Mouse (Mus musculus) thymus, postnatal 0 days (tissue): Measurements from ENCODE around the gene Antxr1. TPM values are rescaled to one million over a fixed set of nuclear protein-coding genes. Genes with fewer than 3 reads are reported as not detected.
A peak's percentile ranks its signal among the peaks of the same experiment; 100 is the strongest.

Experiments used
- DNase-seq: peaks from one replicate; pipeline ENCODE4 v3.0.0-alpha.2; 2015; ENCODE audit warnings: low spot score
- polyA plus RNA-seq: library from polyadenylated mRNA; unstranded; fragments of >200 nt; fragmentation: Nextera tagmentation; extraction: Ambion mirVana; gene quantifications from 2 replicates; pipeline ENCODE4 v1.2.1, GENCODE M21; 2015

Gene Antxr1
- polyA plus RNA-seq, 1 experiment from 2014 or later: 0.61 TPM

DNA sequence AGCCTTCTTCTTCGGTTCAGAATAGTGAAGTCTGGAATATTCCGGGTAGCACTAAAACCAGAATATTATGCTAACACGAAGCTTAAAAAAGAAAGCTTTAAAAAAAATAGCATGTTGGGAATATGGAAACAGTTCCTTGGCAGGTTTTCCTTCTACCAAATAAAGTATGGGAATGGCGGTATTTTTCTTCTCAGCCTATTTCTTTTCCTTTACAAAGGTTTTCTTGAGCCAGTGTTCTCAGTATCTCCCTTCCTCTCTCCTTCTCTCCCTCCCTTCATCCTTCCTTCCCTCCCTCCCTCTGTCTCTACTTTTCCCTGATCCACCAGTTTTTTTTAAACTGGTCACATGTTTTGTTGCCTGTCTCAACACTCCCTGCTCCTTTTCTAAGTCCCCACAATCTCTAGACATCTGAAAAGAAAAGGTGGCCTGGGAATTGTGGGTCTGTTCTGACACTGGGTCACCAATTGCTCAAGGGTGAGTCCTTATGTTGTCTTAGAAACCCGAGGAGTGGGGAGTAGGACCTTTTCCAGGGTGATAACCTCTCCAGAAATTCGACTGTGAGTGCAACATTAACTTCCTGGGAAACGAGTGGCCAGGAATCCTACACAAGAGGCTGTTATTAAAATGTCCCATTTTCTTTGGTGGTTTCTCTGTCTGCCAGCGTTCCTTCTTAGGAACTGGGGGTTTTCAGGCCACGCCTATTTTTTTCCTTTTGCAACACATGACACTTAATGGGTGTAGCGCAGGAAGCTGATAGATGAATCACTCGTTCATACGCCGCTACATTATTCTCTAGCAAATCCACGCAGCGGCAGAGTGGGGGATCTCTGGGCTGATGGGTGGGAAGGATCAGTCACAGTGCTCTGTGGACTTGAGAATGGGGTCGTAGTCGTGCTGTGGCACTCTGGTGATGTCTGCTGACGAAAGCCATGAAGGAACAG, 42.4 kb downstream of the Antxr1 start:
- DNase-seq: no peak

DNA sequence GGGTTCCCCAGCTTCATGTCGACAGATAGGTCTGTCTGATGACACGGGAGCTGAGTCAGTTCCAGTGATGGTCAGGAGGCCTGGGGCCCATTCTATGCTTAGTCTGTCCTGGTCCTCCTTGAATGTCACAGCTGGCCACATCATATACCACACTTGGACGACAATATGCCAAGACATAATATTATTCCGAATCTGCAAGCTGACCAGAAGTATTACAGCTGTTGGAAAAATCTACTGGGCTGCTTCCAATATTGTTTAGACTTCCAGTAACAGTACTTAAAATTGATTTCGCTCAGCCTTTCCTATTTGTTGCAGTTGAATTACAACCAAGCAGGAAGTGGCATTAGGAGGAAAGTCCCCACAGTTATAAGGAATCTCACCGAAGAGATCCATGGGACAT, 48.4 kb downstream of the Antxr1 start:
- DNase-seq: no peak

DNA sequence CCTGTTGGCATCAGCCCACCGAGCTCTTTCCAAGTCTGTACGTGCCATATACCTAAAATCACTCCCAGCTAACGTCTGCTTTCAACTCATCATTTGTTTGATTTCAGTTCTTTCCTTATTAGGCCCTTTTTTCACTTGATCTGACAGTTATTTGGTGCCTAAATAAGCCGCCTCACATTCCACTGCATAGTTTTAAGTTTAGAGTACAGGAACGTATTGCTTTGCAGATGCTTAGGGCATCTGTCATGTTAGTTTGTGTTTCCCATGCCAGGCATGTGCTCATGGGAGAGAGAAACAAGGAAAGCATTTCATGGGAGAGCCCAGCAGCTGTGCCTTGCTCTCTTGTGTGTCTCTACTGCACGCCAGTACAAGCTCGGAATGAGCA, 50.3 kb downstream of the Antxr1 start:
- DNase-seq: no peak

DNA sequence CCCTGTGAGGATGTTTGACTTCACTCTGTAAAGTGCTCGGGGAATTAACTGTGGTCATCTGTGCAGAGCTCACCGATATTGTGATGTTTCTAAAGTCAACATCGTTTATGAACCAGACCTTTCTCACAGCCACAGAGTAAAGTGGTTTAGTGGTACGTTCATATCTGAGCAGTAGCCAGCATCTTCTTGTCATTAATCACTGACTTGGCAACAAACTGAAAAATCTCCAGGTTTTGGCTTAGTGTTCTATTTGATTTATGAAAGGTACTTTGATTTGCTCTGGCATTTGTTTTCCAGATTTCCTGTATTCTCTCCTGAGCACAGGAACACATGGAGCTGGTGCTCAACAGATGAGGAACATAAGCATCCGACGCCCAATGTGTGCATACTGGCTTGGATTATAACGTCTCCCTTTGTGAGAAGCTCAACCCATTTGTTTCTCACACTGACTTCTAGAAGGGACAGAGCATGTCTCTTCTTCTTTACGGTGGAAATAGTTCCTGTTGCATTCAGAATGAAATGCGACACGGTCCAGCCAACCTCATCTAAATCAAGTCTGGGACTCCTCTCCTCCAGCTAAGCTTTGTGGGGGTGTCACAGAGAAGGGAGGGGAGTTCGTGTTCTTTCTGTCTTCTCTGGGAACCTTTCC, 50.8 kb downstream of the Antxr1 start:
- DNase-seq: no peak

- no peak for DNase-seq
Observed at GRCm38 (mm10) chr6:87282346-87282781, 53.3 kb downstream of the Antxr1 start.

- peak; percentile 30 for DNase-seq
Observed at GRCm38 (mm10) chr6:87281771-87282170, 53.9 kb downstream of the Antxr1 start.

DNA sequence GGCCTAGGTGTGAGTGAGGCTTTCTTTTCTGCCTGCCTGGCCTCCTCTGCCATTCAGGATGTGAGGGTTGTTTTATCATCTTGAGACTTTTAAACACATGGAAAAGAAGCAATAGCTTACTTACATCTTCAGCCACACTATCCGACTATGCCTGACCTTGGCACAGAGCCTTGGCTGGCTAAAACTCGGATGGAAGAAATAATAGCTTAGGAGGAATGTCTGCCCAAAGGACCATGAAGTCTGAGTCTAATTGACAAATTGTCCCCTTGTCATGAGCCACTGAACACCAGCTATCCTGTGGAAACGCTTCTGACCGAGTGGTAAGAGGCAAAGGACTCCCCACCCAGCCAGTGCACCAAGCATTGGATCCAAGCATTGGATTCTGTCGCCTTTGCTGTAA, 57.5 kb downstream of the Antxr1 start:
- no peak for DNase-seq

GRCm38 (mm10) chr6:87277527-87277926, 58.1 kb downstream of the Antxr1 start:
- no peak for DNase-seq

DNA sequence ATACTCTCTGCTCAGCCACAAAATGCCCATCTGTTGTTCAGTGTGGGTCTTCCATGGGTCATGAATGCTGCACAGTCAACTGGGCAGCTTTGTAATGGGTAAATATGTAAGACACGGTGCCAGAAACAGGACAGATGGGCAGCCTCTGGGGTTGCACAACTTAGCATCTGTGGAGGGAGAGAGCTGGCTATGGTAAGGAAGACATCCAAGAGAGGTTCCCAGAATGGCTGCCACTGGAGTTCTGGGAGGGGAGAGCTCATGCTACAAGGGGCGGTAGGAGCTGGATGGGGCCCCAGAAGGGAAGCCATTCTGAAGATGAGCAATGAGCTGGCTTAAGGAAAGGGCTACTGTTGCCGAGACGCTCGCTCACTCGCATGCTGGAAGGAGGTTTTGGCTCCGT, 58.7 kb downstream of the Antxr1 start:
- DNase-seq: no peak

GRCm38 (mm10) chr6:87274779-87275178, 60.8 kb downstream of the Antxr1 start:
- peak; percentile 35 for DNase-seq

GRCm38 (mm10) chr6:87273791-87274190, 61.8 kb downstream of the Antxr1 start:
- DNase-seq: no peak

DNA sequence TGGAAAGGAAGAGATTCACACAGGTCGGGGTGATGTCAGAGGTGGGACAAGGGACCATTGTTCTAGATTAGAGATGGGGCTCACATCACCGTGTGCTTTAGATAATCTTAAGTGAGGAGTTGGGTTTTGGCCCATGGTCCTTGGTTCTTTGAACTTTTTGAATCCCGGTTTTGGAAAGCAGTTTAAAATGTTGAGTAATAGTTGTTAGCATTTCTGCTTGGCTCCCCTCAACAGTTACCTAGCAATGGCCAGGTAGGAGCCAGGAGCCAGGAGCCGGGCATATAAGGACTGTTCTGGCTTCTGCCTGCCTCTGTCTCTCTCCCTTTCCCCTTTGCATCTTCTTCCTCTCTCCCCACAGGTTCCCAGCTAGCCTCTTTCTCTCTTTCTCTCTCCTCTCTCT, 62.5 kb downstream of the Antxr1 start:
- no peak for DNase-seq

DNA sequence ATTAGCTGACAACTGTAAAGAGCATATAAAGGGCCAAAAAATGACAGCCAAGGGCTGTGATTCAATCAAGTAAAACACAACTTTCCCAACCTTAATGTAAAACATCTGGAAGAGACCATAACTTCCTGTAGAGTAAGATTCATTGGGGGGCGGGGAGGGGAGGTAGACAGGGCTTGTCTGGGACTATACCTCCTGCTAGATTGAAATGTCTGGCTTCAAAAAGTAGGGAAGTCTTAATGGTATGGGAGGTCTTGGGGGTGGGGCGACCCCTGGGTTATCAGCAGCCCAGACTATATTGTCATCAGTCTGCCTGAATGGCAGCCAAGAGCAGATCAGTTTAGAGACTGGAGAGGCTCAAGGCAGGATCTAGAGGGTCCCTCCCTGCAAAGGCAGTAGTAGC, 63.4 kb downstream of the Antxr1 start:
- no peak for DNase-seq

GRCm38 (mm10) chr6:87270452-87270851, 65.2 kb downstream of the Antxr1 start:
- no peak for DNase-seq

DNA sequence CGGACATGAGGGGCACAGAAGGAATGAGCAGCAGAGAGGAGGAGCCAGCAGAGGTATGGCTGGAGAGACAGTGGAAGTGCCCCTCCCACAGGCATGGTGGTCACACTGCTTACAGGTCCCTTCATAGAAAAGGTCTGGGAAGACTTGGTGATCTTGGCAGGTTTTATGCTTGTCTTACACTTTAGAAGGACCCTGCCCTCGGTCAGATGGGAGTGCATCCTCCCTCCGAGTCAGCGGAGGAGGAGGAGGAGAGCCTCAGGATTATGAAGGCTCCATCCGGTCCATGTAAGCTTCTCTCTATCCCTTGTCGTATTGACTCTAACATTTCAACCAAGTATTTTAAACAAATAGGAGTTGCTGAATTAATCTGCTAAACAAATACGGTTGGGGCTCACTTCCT, 65.7 kb downstream of the Antxr1 start:
- no peak for DNase-seq

DNA sequence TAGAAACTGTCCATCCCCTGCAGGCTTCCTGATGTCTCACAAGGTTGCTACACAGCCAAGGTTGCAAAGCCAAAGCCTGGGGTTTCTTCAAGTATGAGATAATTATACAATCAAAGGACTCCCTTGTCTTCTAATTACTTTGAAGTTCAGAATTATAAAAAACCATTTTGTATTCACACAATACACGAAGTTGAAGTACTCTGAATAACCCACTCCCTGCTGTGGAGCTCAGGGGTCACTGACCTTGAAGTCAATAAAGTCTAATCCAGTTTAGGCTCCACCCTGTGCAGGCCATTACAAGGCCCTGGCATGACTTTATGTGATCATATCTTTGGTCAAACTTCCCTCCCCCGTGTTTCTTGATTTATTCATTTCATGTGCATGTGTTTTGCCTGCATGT, 73.0 kb downstream of the Antxr1 start:
- DNase-seq: no peak

GRCm38 (mm10) chr6:87258976-87259375, 76.6 kb downstream of the Antxr1 start:
- no peak for DNase-seq

DNA sequence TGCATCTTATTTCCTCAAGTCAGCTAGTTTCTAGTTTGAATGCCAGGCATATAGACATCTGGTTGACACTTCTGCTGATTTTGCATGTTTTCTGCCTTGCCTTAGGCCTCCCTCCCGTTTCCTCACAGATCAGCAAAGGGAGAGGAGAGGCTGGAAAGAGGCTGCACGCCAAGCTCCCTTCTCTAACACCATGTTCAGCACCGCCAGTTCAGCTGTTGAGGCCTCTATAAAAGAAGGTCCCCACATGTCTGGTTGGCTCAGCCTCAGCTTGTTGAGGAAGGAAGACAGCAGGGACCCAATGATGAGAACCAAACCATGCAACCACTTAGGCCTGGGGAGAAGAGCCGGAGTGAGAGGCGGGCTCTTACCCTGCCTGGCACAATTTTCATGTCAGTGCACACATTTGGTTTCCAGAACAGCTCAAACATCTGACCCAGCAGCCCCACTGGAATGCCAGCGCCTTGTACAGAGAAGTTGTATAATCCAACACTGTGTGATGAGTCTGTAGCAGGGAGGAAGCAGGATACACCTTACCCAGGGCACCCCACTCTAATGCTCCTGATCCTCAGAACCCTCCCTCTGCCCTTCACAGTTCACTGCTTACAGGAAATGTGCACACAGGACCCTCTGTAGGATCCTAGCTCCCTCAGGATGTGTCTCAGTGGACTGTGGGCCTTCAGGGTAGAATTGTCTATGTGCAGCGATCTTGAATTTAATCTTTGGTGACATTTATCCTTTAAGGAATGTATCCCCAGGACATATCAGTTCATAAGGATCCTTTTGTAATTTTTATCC, 77.4 kb downstream of the Antxr1 start:
- no peak for DNase-seq

DNA sequence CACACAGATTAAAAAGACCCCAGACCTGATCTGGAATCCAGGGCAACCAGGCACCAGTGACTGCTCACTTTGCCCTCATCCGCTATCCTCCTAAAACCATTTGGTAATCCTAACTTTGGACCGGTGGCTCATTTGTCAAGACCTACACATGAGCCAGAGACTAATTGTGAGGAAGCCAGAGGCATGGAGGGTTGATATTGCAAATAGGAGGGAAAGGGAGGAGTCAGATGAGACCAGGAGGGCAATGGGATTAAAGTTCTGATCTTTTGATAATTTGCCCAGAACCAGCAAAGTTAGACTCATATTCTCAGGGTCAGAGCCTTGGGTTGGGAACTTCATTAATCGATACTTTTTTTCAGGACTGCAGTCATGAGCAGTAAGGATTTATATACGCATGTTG, 78.2 kb downstream of the Antxr1 start:
- no peak for DNase-seq

DNA sequence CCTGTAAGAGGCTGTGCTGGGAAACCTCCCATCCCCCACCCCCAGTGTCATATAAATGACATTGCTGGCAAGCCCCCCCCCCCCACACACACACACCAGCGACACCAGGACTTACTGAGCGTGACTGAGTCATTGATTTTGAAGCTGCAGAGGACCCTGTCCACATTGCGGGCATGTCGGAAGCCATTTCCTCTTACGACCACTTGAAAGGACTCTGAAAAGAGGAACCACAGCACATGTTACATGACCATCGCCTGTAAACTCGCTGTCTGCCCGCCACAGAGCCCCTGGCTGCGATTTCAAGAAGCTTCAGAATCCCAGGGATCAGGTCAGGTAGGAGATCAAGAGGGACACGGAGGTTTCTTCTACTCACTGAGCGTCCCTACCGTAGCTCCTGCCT, 80.0 kb downstream of the Antxr1 start:
- no peak for DNase-seq

GRCm38 (mm10) chr6:87254756-87255155, 80.9 kb downstream of the Antxr1 start:
- DNase-seq: no peak

GRCm38 (mm10) chr6:87251716-87252115, 83.9 kb downstream of the Antxr1 start:
- no peak for DNase-seq
